Mouse (Mus musculus) stomach, embryonic 16.5 days (tissue): Measurements from ENCODE around the gene Erbin. TPM values are rescaled to one million over a fixed set of nuclear protein-coding genes. Genes with fewer than 3 reads are reported as not detected.
A peak's percentile ranks its signal among the peaks of the same experiment; 100 is the strongest.

Experiments used
- ATAC-seq: fragments of 200-750 bp; cut with Nextera tagmentation; 2 replicates; pipeline ENCODE4 v1.8.0; 2017; ENCODE audit warnings: moderate number of reproducible peaks, moderate TSS enrichment; ENCODE audit not compliant: insufficient read depth, low FRiP score
- H3K27ac ChIP-seq: fragments of 300-500 bp; sonication (generic); 2 replicates; pipeline ENCODE4 v1.5.1; 2014; ENCODE audit warnings: low read length
- H3K27me3 ChIP-seq: fragments of 300-500 bp; sonication (generic); 2 replicates; pipeline ENCODE4 v1.6.1; 2014; ENCODE audit warnings: low read length, control low read depth, mixed read lengths; ENCODE audit not compliant: control insufficient read depth, insufficient read depth
- H3K36me3 ChIP-seq: fragments of 300-500 bp; sonication (generic); 2 replicates; pipeline ENCODE4 v1.6.1; 2014; ENCODE audit warnings: low read length; ENCODE audit not compliant: control insufficient read depth, insufficient read depth
- H3K4me1 ChIP-seq: fragments of 300-500 bp; sonication (generic); 2 replicates; pipeline ENCODE4 v1.6.1; 2014; ENCODE audit warnings: low read length, control low read depth, mixed read lengths; ENCODE audit not compliant: control insufficient read depth, insufficient read depth
- H3K4me2 ChIP-seq: fragments of 300-500 bp; sonication (generic); 2 replicates; pipeline ENCODE4 v1.6.1; 2014; ENCODE audit warnings: low read depth, low read length, mixed read lengths
- H3K4me3 ChIP-seq: fragments of 300-500 bp; sonication (generic); replicated peaks from 2 replicates; pipeline ENCODE4 v1.5.1; 2014; ENCODE audit warnings: mild to moderate bottlenecking, low read length
- H3K9ac ChIP-seq: fragments of 300-500 bp; sonication (generic); 2 replicates; pipeline ENCODE4 v1.6.1; 2014; ENCODE audit warnings: low read length
- H3K9me3 ChIP-seq: fragments of 300-500 bp; sonication (generic); replicated peaks from 2 replicates; pipeline ENCODE4 v1.6.1; 2016; ENCODE audit warnings: low read length, control low read depth; ENCODE audit not compliant: control insufficient read depth
- WGBS: fragments of 180-500 bp; shearing (Covaris S2); extraction: QIAGEN DNeasy Blood & Tissue Kit; methylation state at CpG from one replicate; pipeline ENCODE4 v1.1.7; 2014; 5-methylcytosine and 5-hydroxymethylcytosine counted together
- polyA plus RNA-seq: library from polyadenylated mRNA; unstranded; fragments of >200 nt; fragmentation: Nextera tagmentation; extraction: Ambion mirVana; gene quantifications from 2 replicates; pipeline ENCODE4 v1.2.1, GENCODE M21; 2015

Gene Erbin
- polyA plus RNA-seq, 1 experiment from 2014 or later: 18.3 TPM

GRCm38 (mm10) chr13:103862041-103862440 is 58.3 kb downstream of the Erbin start:
- whole genome bisulfite sequencing: 71% methylated on average over 4 of the region's 4 CpGs
- no peak overlapping the region for H3K27ac ChIP-seq
- H3K4me3 ChIP-seq: no peak overlapping the region
- peaks cover 4% of the 10 kb centered on the region; the same call in 1 of the 2 replicates for H3K36me3 ChIP-seq
- H3K4me1 ChIP-seq: no peaks in the 10 kb centered on the region
- H3K4me2 ChIP-seq: no peak overlapping the region
- H3K9ac ChIP-seq: no peak overlapping the region
- H3K27me3 ChIP-seq: no peaks in the 10 kb centered on the region
- no peak for ATAC-seq
- H3K9me3 ChIP-seq: no peaks in the 10 kb centered on the region

- no peak overlapping the region for H3K4me2 ChIP-seq
- ATAC-seq: no peak
- 88% methylated on average over 2 of the region's 2 CpGs for WGBS
- H3K36me3 ChIP-seq: peaks cover 4% of the 10 kb centered on the region; the same call in 1 of the 2 replicates
- no peaks in the 10 kb centered on the region for H3K27me3 ChIP-seq
- H3K4me1 ChIP-seq: no peaks in the 10 kb centered on the region
- no peak overlapping the region for H3K27ac ChIP-seq
- no peak overlapping the region for H3K4me3 ChIP-seq
- H3K9ac ChIP-seq: no peak overlapping the region
- H3K9me3 ChIP-seq: no peaks in the 10 kb centered on the region
These were observed 61.3 kb downstream of the Erbin start for GRCm38 (mm10) chr13:103859041-103859440.

GRCm38 (mm10) chr13:103847614-103848013 is 72.7 kb downstream of the Erbin start:
- no peaks in the 10 kb centered on the region for H3K27me3 ChIP-seq
- H3K4me2 ChIP-seq: no peak overlapping the region
- H3K4me3 ChIP-seq: no peak overlapping the region
- no peak overlapping the region for H3K27ac ChIP-seq
- WGBS: 90% methylated on average over 2 of the region's 2 CpGs
- H3K9me3 ChIP-seq: no peaks in the 10 kb centered on the region
- H3K36me3 ChIP-seq: 0 out of 2 replicates have a peak, but pooled peaks cover 2% of the 10 kb centered on the region
- H3K4me1 ChIP-seq: no peaks in the 10 kb centered on the region
- H3K9ac ChIP-seq: no peak overlapping the region
- no peak for ATAC-seq

GRCm38 (mm10) chr13:103841287-103842201 is 78.8 kb downstream of the Erbin start:
- no peaks in the 10 kb centered on the region for H3K9me3 ChIP-seq
- ATAC-seq: no peak
- H3K4me3 ChIP-seq: no peak overlapping the region
- 85% methylated on average over 5 of the region's 5 CpGs for WGBS
- H3K9ac ChIP-seq: no peak overlapping the region
- H3K27ac ChIP-seq: no peak overlapping the region
- no peaks in the 10 kb centered on the region for H3K4me1 ChIP-seq
- H3K27me3 ChIP-seq: no peaks in the 10 kb centered on the region
- H3K36me3 ChIP-seq: peaks cover 22% of the 10 kb centered on the region
- H3K4me2 ChIP-seq: no peak overlapping the region

GRCm38 (mm10) chr13:103838619-103839018 is 81.7 kb downstream of the Erbin start:
- Histone ChIP-seq H3K4me3 (no peak overlapping the region), H3K36me3 (peaks cover 29% of the 10 kb centered on the region), H3K4me2 (no peak overlapping the region), H3K4me1 (no peaks in the 10 kb centered on the region), H3K27me3 (no peaks in the 10 kb centered on the region), H3K27ac (no peak overlapping the region), H3K9ac (no peak overlapping the region), H3K9me3 (no peaks in the 10 kb centered on the region)
- 0 out of 2 replicates have a peak, but pooled peaks have one; percentile 13 for ATAC-seq
- WGBS: 88% methylated on average over 2 of the region's 2 CpGs

GRCm38 (mm10) chr13:103829623-103830135 is 90.6 kb downstream of the Erbin start:
- no peak for ATAC-seq
- Histone ChIP-seq H3K9ac (no peak overlapping the region), H3K27me3 (no peaks in the 10 kb centered on the region), H3K27ac (no peak overlapping the region), H3K9me3 (no peaks in the 10 kb centered on the region), H3K36me3 (peaks cover 13% of the 10 kb centered on the region; the same call in 1 of the 2 replicates), H3K4me1 (peaks cover 6% of the 10 kb centered on the region; the same call in 1 of the 2 replicates), H3K4me2 (no peak overlapping the region), H3K4me3 (no peak overlapping the region)
- 59% methylated on average over 2 of the region's 2 CpGs for WGBS

- WGBS: 79% methylated on average over 1 of the region's 1 CpGs
- peaks cover 8% of the 10 kb centered on the region; the same call in 1 of the 2 replicates for H3K36me3 ChIP-seq
These were observed 98.0 kb downstream of the Erbin start for GRCm38 (mm10) chr13:103822270-103822669.

GRCm38 (mm10) chr13:103819377-103819776 is 100.9 kb downstream of the Erbin start:
- peaks cover 8% of the 10 kb centered on the region; the same call in 1 of the 2 replicates for H3K36me3 ChIP-seq

More at GRCm38 (mm10) chr13:103822270-103822669, 98.0 kb downstream of the Erbin start:
- no peaks in the 10 kb centered on the region for H3K4me1 ChIP-seq
- no peak overlapping the region for H3K9ac ChIP-seq
- no peaks in the 10 kb centered on the region for H3K9me3 ChIP-seq
- H3K27me3 ChIP-seq: no peaks in the 10 kb centered on the region
- no peak overlapping the region for H3K27ac ChIP-seq
- no peak for ATAC-seq
- no peak overlapping the region for H3K4me3 ChIP-seq
- no peak overlapping the region for H3K4me2 ChIP-seq

GRCm38 (mm10) chr13:103817935-103818334 is 102.4 kb downstream of the Erbin start:
- Histone ChIP-seq H3K4me1 (no peaks in the 10 kb centered on the region), H3K27me3 (no peaks in the 10 kb centered on the region), H3K4me3 (no peak overlapping the region), H3K9ac (no peak overlapping the region), H3K27ac (no peak overlapping the region), H3K36me3 (no peaks in the 10 kb centered on the region), H3K4me2 (no peak overlapping the region), H3K9me3 (no peaks in the 10 kb centered on the region)
- WGBS: 90% methylated on average over 3 of the region's 3 CpGs
- ATAC-seq: no peak

More at GRCm38 (mm10) chr13:103819377-103819776, 100.9 kb downstream of the Erbin start:
- H3K4me3 ChIP-seq: no peak overlapping the region
- no peaks in the 10 kb centered on the region for H3K9me3 ChIP-seq
- 78% methylated on average over 5 of the region's 5 CpGs for WGBS
- H3K4me1 ChIP-seq: no peaks in the 10 kb centered on the region
- no peak overlapping the region for H3K27ac ChIP-seq
- H3K4me2 ChIP-seq: no peak overlapping the region
- no peak for ATAC-seq
- no peaks in the 10 kb centered on the region for H3K27me3 ChIP-seq
- no peak overlapping the region for H3K9ac ChIP-seq
